Mouse (Mus musculus): ENCODE measurements at regions not wholly inside any gene's neighbourhood (a gene's known extent, or its start where the extent isn't known, plus 50 kb on each side); places are given as distances from the start of the nearest gene placed in this dataset.

- no peak for DNase-seq
Measured at GRCm38 (mm10) chr2:73985238-73985910, 74.2 kb upstream of the Atp5g3 start.

- no peak for DNase-seq
Measured at GRCm38 (mm10) chr2:73983166-73983565, 72.0 kb upstream of the Atp5g3 start.

DNA sequence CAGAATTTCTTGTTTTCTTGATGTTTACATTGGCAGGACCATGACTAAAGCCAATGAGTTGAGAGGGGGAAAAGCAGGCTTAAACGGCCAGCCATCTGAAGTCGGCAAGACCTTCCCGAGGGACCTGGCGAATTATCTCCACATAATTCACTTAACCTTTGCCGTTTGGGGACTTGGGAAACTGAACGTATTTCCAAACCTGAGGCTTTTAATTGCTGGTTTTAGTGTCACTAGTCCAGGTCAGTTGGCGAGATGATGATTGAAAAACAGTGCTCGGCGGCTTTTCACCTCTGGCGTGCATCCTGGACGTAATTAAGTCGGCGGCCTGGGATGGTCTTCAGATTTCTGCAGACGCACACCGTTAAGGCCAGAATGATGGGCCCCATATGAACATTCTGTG is 66.9 kb upstream of the Atp5g3 start:
- DNase-seq: no peak

- no peak for DNase-seq
Measured at GRCm38 (mm10) chr2:73973774-73974173, 62.6 kb upstream of the Atp5g3 start.

- DNase-seq: no peak
Measured at GRCm38 (mm10) chr2:73967618-73968017, 56.5 kb upstream of the Atp5g3 start.

DNA sequence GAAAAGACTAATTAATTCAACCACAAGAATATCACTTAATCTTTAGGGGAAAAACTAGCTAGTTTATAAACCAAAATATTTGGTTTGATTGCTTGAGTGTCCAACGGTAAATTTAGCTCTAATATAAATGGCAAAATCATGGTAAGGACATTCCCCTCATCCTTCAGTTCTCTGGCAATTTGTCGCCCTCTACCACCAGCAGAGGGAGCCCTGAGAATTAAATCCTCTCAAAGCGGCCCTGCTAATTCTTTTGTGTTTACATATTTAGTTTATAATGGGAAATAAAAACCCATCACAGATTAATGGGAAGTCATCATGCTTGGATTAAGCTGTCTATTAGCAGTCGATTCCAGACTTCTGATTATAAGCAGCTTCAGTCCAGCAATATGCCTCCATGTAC is 54.5 kb upstream of the Atp5g3 start:
- peak; percentile 54 for DNase-seq

Data from lung, postnatal 14 days (tissue).